Mouse (Mus musculus): Measurements from ENCODE around the gene Otor.

DNA sequence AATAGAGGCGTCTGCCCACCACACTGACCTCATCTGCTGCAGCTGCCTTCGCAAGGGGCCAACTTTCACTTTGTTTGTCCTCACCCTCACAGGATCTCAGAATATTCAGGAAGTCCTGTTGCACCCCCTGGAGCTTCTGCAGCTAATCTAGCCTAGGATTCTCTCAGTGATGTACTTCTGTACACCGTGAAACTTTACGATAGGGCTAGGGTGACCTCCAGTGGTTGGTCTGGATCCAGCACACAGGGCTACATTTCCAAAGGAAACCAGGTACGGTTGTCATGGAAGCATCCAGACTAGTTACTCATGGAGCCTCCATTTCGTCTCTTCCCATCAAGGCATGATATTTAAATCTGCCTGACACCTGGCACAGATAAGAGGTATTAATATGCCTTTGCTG is 15.5 kb downstream of the Otor start:
- TF ChIP-seq CTCF (IDR thresholded peaks at IDR 0.05; ENCODE audit: borderline replicate concordance, insufficient read depth, low read length) = peak; percentile 44; the same call in 1 of the 2 replicates
- TF ChIP-seq POLR2A (IDR thresholded peaks at IDR 0.05; ENCODE audit: low read depth, low read length) = no peak

All from embryonic fibroblast, embryonic 13.5 days (primary cell).